Mouse (Mus musculus) heart, embryonic 13.5 days (tissue): ENCODE data around the gene Fam32a. TPM values are rescaled to one million over a fixed set of nuclear protein-coding genes. Genes with fewer than 3 reads are reported as not detected.

ENCODE experiments used
- ATAC-seq: fragments of 200-750 bp; cut with Nextera tagmentation; 2 replicates; pipeline ENCODE4 v1.8.0; 2017; ENCODE audit warnings: moderate TSS enrichment; ENCODE audit not compliant: insufficient number of reproducible peaks, low FRiP score, low TSS enrichment; ENCODE audit errors: extremely low read depth
- H3K27ac ChIP-seq: fragments of 300-500 bp; sonication (generic); replicated peaks from 2 replicates; pipeline ENCODE4 v1.5.1; 2015; ENCODE audit warnings: moderate library complexity, mild to moderate bottlenecking, inconsistent platforms
- H3K27me3 ChIP-seq: fragments of 300-500 bp; sonication (generic); replicated peaks from 2 replicates; pipeline ENCODE4 v1.6.1; 2015; ENCODE audit warnings: mild to moderate bottlenecking, inconsistent platforms
- H3K36me3 ChIP-seq: fragments of 300-500 bp; sonication (generic); 2 replicates; pipeline ENCODE4 v1.6.1; 2015; ENCODE audit warnings: mild to moderate bottlenecking, inconsistent platforms
- H3K4me1 ChIP-seq: fragments of 300-500 bp; sonication (generic); 2 replicates; pipeline ENCODE4 v1.6.1; 2015; ENCODE audit warnings: inconsistent platforms
- H3K4me2 ChIP-seq: fragments of 300-500 bp; sonication (generic); 2 replicates; pipeline ENCODE4 v1.6.1; 2015; ENCODE audit warnings: inconsistent platforms, mild to moderate bottlenecking, moderate library complexity
- H3K4me3 ChIP-seq: fragments of 300-500 bp; sonication (generic); 2 replicates; pipeline ENCODE4 v1.5.1; 2015; ENCODE audit warnings: moderate library complexity, mild to moderate bottlenecking, inconsistent platforms
- H3K9ac ChIP-seq: fragments of 300-500 bp; sonication (generic); 2 replicates; pipeline ENCODE4 v1.6.1; 2015; ENCODE audit warnings: inconsistent platforms, mild to moderate bottlenecking, moderate library complexity
- H3K9me3 ChIP-seq: fragments of 300-500 bp; sonication (generic); 2 replicates; pipeline ENCODE4 v1.6.1; 2016; ENCODE audit warnings: inconsistent platforms
- WGBS: fragments of 180-500 bp; shearing (Covaris S2); methylation state at CpG from one replicate; pipeline ENCODE4 v1.1.7; 2015; ENCODE audit warnings: mixed read lengths; 5-methylcytosine and 5-hydroxymethylcytosine counted together
- polyA plus RNA-seq: library from polyadenylated mRNA; unstranded; fragments of >200 nt; fragmentation: Nextera tagmentation; extraction: Ambion mirVana; gene quantifications from 2 replicates; pipeline ENCODE4 v1.2.1, GENCODE M21; 2015

The Fam32a gene
- polyA plus RNA-seq, 1 experiment from 2014 or later: 41.6 TPM

DNA sequence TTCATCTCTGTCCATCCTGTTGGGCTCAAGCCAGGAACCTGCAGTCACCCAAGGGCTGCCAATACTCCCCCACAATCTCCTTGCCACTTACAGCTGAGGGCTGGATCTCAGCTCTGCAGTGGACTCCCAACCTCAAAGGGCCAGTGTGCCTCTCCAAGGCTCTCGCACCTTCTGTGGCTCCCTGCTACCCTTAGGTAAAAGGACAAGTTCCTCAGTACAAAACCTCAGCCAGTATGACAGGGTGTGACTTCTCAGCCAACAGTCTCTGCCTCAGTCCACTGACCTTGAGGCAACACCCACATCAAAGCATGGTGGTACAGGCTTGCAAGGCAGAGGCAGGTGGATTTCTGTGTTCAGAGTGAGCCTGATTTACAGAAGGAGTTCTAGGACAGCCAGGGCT is 7.7 kb upstream of the Fam32a start:
- Histone ChIP-seq H3K9me3 (no peaks in the 10 kb centered on the region), H3K4me1 (no peaks in the 10 kb centered on the region), H3K4me2 (no peak overlapping the region), H3K27me3 (peaks cover 33% of the 10 kb centered on the region), H3K4me3 (no peak overlapping the region), H3K36me3 (no peaks in the 10 kb centered on the region), H3K27ac (no peak overlapping the region), H3K9ac (no peak overlapping the region)
- WGBS: 75% methylated on average over 1 of the region's 1 CpGs
- ATAC-seq: no peak

DNA sequence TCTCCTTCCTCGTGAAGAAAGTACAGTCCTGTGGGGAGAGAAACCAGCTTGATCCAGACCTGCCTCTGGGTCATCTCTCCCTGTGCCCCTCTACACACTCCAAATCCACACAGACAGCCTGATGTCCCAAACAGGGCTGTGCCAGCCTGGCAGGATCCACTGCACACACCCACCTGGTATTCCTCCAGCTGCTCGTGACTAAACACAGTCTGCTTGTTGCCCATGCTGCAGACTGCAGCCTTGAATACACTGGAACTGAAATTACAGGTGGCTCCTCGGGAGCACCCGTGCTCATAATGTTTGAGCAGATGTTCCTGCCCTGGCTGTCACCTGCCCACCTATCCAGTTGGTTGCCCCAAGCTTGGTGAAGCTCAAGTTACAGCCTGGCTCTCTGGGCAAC is 6.8 kb upstream of the Fam32a start, which contains the start of gene Cib3:
Gene Cib3, minus strand, starts transcription at position 87 of the 400 bp plus-strand sequence.
- H3K27me3 ChIP-seq: peaks cover 42% of the 10 kb centered on the region
- H3K9ac ChIP-seq: no peak within 1 kb of the TSS
- no peaks in the 10 kb centered on the region for H3K9me3 ChIP-seq
- no peaks in the 10 kb centered on the region for H3K36me3 ChIP-seq
- H3K4me1 ChIP-seq: no peaks in the 10 kb centered on the region
- no peak for ATAC-seq
- WGBS: 49% methylated on average over 4 of the region's 4 CpGs
- no peak within 1 kb of the TSS for H3K27ac ChIP-seq
- H3K4me2 ChIP-seq: no peak within 1 kb of the TSS
- no peak within 1 kb of the TSS for H3K4me3 ChIP-seq

DNA sequence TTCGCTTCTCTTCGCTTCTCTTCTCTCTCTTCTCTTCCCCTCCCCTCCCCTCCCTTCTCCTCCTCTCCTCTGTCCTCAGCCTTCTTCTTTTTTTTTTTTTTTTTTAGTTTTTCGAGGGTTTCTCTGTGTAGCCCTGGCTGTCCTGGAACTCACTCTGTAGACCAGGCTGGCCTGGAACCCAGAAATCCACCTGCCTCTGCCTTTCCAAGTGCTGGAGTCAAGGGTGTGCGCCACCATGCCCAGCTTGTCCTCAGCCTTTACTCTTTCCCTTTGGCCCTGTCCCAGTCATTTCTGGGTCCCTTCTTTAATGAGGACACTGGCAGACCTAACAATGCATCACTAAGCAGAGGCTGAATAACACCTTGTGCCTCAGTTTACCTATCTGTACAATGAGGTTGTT is 6.0 kb upstream of the Fam32a start, which contains the start of gene Gm11034:
Gene Gm11034, minus strand, starts transcription at position 101 of the 400 bp plus-strand sequence.
- Histone ChIP-seq H3K9ac (no peak within 1 kb of the TSS), H3K36me3 (no peaks in the 10 kb centered on the region), H3K4me2 (no peak within 1 kb of the TSS), H3K27me3 (peaks cover 49% of the 10 kb centered on the region), H3K4me3 (no peak within 1 kb of the TSS), H3K27ac (no peak within 1 kb of the TSS), H3K9me3 (no peaks in the 10 kb centered on the region), H3K4me1 (no peaks in the 10 kb centered on the region)
- 67% methylated on average over 4 of the region's 4 CpGs for WGBS
- ATAC-seq: no peak

DNA sequence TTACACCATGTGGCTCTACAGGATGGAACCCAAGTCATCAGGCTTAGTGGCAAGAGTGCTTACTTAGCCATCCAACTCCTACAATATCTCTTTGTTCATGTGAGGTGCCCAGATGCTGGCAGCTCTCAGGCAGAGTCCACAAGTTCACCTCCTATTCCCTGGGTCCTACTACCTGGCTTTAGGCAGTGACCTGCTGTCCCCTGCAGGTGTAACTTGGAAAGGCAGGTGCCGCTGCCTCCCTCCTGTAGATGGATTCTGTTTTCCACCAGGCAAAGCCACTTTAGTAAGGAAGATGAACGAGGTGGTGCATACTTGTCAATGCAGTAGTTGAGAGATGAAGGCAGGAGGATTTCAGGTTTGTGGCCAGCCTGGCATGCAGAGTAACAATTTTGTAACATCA is 4.5 kb upstream of the Fam32a start:
- no peaks in the 10 kb centered on the region for H3K36me3 ChIP-seq
- peaks cover 51% of the 10 kb centered on the region for H3K27me3 ChIP-seq
- H3K4me1 ChIP-seq: peaks cover under 1% of the 10 kb centered on the region; the same call in 1 of the 2 replicates
- no peak overlapping the region for H3K4me3 ChIP-seq
- no peak for ATAC-seq
- no peak overlapping the region for H3K9ac ChIP-seq
- 33% methylated on average over 2 of the region's 2 CpGs for WGBS
- H3K9me3 ChIP-seq: no peaks in the 10 kb centered on the region
- H3K4me2 ChIP-seq: no peak overlapping the region
- no peak overlapping the region for H3K27ac ChIP-seq

DNA sequence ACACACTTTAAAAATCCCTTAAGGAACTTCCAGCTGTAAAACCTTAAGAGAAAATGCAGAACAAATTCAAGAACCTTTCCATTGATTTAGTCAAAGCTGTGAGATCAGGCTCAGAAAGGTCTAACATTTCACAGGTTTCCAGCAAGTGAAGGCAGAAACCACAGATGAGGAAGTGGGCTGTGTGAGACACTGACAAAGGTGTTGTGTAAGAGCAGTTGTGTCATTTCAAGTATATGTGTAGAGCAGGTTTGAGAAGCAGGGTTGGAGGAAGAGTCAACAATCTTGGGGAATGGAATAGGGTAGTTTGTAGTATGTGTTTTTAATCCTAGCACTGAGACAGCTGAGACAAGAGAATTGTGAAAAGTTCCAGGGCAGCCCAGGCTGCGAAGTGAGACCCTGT is 3.7 kb upstream of the Fam32a start:
- H3K4me2 ChIP-seq: no peak overlapping the region
- ATAC-seq: no peak
- no peak overlapping the region for H3K27ac ChIP-seq
- peaks cover 8% of the 10 kb centered on the region for H3K4me1 ChIP-seq
- WGBS: 39% methylated on average over 1 of the region's 1 CpGs
- no peaks in the 10 kb centered on the region for H3K9me3 ChIP-seq
- H3K36me3 ChIP-seq: 0 out of 2 replicates have a peak, but pooled peaks cover 2% of the 10 kb centered on the region
- peaks cover 51% of the 10 kb centered on the region for H3K27me3 ChIP-seq
- no peak overlapping the region for H3K4me3 ChIP-seq
- no peak overlapping the region for H3K9ac ChIP-seq

DNA sequence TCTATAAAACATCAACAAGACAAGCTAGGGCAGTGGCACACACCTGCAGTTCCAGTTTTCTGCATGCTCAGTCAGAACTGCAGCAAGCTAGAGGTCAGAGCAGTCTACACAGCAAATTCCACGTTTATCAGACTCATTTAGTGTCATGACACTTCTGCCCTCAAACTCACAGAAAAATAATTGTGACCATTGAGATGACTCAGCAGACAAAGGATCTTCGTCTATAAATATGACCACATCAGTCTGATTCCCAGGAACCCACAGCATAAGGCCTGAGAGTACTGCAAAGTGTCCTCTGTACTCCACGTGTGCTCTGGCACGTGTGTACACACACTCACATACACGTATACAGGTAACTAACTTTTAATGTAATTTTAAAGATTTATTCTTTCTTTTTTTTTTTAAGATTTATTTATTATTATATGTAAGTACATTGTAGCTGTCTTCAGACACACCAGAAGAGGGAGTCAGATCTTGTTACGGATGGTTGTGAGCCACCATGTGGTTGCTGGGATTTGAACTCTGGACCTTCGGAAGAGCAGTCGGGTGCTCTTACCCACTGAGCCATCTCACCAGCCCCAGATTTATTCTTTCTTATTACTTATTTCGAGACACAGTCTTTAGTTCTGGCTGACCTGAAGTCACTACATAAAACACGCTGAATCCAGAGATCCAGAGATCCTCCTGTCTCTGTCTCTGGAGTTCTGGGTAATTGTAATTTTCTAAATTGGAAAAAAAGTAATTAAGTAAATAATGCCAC is 569 bp upstream of the Fam32a start:
- ATAC-seq: no peak
- no peaks in the 10 kb centered on the region for H3K9me3 ChIP-seq
- H3K27me3 ChIP-seq: peaks cover 40% of the 10 kb centered on the region
- H3K4me2 ChIP-seq: peak overlapping the region; percentile 83
- 0 out of 2 replicates have a peak overlapping the region, but pooled peaks have one; percentile 61 for H3K9ac ChIP-seq
- H3K4me1 ChIP-seq: peaks cover 10% of the 10 kb centered on the region
- peak overlapping the region; percentile 65 for H3K4me3 ChIP-seq
- peak overlapping the region; percentile 67 for H3K27ac ChIP-seq
- WGBS: 79% methylated on average over 10 of the region's 10 CpGs
- peaks cover 33% of the 10 kb centered on the region for H3K36me3 ChIP-seq

DNA sequence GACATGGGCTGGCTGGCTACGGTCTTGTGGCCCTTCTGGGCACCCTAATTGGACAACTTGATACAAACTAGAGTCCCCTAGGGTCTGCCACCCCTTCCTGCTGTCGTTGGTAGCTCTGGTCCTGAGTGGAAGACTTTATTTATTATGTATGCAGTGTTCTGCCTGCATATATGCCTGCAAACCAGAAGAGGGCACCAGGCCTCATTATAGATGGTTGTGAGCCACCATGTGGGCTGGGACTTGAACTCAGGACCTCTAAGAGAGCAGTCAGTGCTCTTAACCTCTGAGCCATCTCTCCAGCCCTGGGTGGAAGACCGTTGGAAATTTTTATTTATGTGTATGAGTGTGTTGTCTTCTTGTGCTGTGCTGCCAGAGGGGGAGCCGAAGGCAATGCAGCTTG is 1.2 kb downstream of the Fam32a start:
- peak overlapping the region; percentile 83 for H3K4me2 ChIP-seq
- ATAC-seq: no peak
- H3K4me1 ChIP-seq: peaks cover 10% of the 10 kb centered on the region
- 83% methylated on average over 4 of the region's 4 CpGs for WGBS
- no peak overlapping the region for H3K27ac ChIP-seq
- H3K27me3 ChIP-seq: peaks cover 23% of the 10 kb centered on the region
- no peaks in the 10 kb centered on the region for H3K9me3 ChIP-seq
- H3K9ac ChIP-seq: peak overlapping the region; percentile 87; the same call in 1 of the 2 replicates
- H3K36me3 ChIP-seq: peaks cover 37% of the 10 kb centered on the region
- H3K4me3 ChIP-seq: peak overlapping the region; percentile 65

DNA sequence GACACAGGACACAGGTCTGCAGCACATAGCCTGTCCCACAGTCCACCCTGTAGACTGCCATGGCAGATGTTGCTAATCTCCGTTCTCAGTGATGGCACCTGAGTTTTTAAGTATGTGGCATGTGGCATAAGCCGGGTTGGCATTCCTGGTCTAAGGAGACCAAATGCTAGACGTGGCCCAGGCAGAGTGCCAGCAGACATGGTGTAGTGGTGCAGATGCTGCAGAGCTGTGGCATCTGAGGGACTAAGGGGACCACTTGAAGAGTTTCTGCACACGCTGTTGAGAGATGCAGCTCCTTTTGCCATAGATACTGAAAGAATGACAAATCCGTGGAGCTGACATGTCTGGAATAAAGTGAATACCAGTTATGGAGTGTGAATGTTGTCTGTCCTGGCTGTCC is 3.1 kb downstream of the Fam32a start:
- peaks cover 10% of the 10 kb centered on the region for H3K27me3 ChIP-seq
- peaks cover 10% of the 10 kb centered on the region for H3K4me1 ChIP-seq
- ATAC-seq: no peak
- no peaks in the 10 kb centered on the region for H3K9me3 ChIP-seq
- H3K27ac ChIP-seq: no peak overlapping the region
- WGBS: 82% methylated on average over 5 of the region's 5 CpGs
- H3K4me2 ChIP-seq: no peak overlapping the region
- H3K36me3 ChIP-seq: peaks cover 37% of the 10 kb centered on the region
- no peak overlapping the region for H3K9ac ChIP-seq
- no peak overlapping the region for H3K4me3 ChIP-seq

DNA sequence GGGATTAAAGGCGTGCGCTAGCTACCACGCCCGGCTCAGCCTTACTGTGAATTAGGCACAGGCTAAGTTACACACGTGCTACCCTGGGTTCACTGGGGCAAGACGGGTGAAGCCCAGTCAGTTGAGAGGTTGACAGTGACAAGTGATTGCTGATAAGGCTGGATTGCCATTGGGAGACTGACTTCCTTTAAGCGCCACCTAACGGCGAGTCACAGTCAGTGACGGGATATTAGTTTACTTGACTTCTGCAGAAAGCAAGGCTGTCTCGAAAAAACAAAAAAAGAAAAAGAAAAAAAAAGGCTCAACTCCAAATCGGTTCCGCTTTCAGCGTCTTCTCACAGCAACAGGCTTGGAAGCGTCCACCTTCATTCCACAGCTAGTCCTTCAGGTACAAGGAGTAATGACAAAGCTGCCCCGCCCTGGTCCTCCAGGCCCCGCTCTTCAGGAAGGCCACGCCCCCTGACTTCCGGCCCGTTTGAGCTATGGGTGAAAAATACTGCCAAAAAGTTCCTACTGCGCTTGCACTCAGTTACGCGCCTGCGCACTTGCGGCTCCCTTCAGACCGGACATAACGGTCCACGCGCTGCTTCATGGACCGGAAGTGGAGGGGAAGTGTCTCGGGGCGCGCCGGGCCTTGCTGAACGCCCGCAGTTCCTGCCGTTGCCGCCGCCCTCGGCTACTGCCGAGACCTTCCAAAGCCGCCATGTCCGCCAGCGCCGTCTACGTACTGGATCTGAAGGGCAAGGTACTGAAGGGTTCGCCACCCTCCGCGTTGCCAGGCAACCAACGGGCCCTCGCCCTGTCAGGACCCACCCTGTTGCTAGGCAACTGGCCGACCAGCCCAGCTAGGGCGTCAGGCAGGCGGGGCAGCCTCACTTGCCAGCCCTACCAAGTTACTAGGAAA is 20.2 kb downstream of the Fam32a start, which contains the start of gene Ap1m1:
Gene Ap1m1, plus strand, starts transcription at position 520 of the 904 bp plus-strand sequence.
- Histone ChIP-seq H3K9me3 (no peaks in the 10 kb centered on the region), H3K4me3 (peak within 1 kb of the TSS; percentile 82), H3K36me3 (peaks cover 19% of the 10 kb centered on the region), H3K27me3 (no peaks in the 10 kb centered on the region), H3K27ac (peak within 1 kb of the TSS; percentile 87), H3K4me2 (peak within 1 kb of the TSS; percentile 85), H3K9ac (peak within 1 kb of the TSS; percentile 86), H3K4me1 (peaks cover 19% of the 10 kb centered on the region)
- under 1% methylated on average over 54 of the region's 54 CpGs for WGBS
- peak; percentile 93 for ATAC-seq

DNA sequence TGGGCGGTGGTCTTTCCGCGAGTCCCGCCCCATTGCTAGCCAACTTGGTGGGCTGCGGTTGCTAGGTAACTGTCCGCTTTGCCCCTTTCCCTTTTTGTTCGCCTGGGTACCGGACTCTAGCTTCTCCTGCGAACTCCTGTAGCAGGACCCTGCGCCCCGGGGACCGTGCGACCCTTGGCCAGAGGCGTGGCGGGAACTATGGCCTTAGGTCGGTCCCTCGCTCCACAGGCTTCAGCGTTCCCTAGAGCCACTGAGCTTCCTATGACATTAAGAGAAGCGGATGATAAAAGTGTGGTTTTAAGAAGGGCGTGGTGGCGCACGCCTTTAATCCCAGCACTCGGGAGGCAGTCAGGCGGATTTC is 20.9 kb downstream of the Fam32a start:
- peak; percentile 9; the same call in 1 of the 2 replicates for ATAC-seq

DNA sequence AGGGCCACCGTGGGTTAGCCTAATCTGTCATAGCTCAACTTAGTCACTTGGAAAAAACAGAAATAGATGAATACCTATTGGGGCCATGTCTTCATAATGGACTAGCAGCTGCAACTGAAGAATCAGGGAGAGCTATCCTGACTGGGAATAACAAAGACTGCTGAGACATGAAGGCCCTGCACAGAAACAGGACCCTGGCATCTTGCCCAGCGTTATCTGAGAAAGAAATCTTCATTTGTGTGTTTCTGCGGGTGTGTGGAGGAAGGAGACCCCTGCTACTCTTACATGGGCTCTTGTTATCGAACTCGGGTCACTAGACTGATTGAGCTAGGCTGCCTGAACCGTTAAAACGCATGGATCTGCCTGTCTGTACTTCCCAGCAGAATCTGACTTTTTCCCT is 21.4 kb downstream of the Fam32a start:
- Histone ChIP-seq H3K4me2 (peak overlapping the region; percentile 85), H3K4me3 (peak overlapping the region; percentile 82), H3K4me1 (peaks cover 19% of the 10 kb centered on the region), H3K36me3 (peaks cover 30% of the 10 kb centered on the region), H3K27me3 (no peaks in the 10 kb centered on the region), H3K27ac (0 out of 2 replicates have a peak overlapping the region, but pooled peaks have one; percentile 87), H3K9me3 (no peaks in the 10 kb centered on the region), H3K9ac (peak overlapping the region; percentile 86)
- ATAC-seq: no peak
- WGBS: 64% methylated on average over 7 of the region's 7 CpGs

More for the DNA sequence above, 20.9 kb downstream of the Fam32a start:
- Histone ChIP-seq H3K9ac (peak overlapping the region; percentile 86), H3K4me1 (peaks cover 19% of the 10 kb centered on the region), H3K4me3 (peak overlapping the region; percentile 82), H3K27ac (peak overlapping the region; percentile 87), H3K4me2 (peak overlapping the region; percentile 85), H3K9me3 (no peaks in the 10 kb centered on the region), H3K36me3 (peaks cover 25% of the 10 kb centered on the region), H3K27me3 (no peaks in the 10 kb centered on the region)
- under 1% methylated on average over 24 of the region's 24 CpGs for WGBS
